Mouse (Mus musculus) C2C12 (cell line): ENCODE data around the gene Tenm2. TPM values are rescaled to one million over a fixed set of nuclear protein-coding genes. Genes with fewer than 3 reads are reported as not detected.

Experiments
- H3K27me3 ChIP-seq: one replicate; pipeline ENCODE4 v1.6.1; 2011; ENCODE audit not compliant: control insufficient read depth, insufficient read depth, insufficient read length
- H3K36me3 ChIP-seq: one replicate; pipeline ENCODE4 v1.6.1; 2011; ENCODE audit not compliant: control insufficient read depth, insufficient read depth
- H3K4me3 ChIP-seq: one replicate; pipeline ENCODE4 v1.5.1; 2011; ENCODE audit warnings: mild to moderate bottlenecking, control low read depth; ENCODE audit not compliant: poor library complexity, insufficient read depth, severe bottlenecking
- H3K79me2 ChIP-seq: one replicate; pipeline ENCODE4 v1.6.1; 2011; ENCODE audit not compliant: control insufficient read depth, insufficient read depth
- H3K79me3 ChIP-seq: one replicate; pipeline ENCODE4 v1.6.1; 2011; ENCODE audit warnings: low read depth, control low read depth
- H3ac ChIP-seq: one replicate; pipeline ENCODE3; 2011; ENCODE audit warnings: low read depth; ENCODE audit not compliant: control insufficient read depth, insufficient read length
- CEBPB ChIP-seq: IDR thresholded peaks from one replicate; pipeline ENCODE4 v1.6.1; 2011; ENCODE audit warnings: low read depth, mild to moderate bottlenecking, control low read depth, moderate library complexity
- CTCF ChIP-seq: IDR thresholded peaks from one replicate; pipeline ENCODE4 v1.5.1; 2011; ENCODE audit not compliant: control insufficient read depth, insufficient read depth, insufficient read length
- FOSL1 ChIP-seq: IDR thresholded peaks from one replicate; pipeline ENCODE4 v1.8.0; 2011; ENCODE audit warnings: mild to moderate bottlenecking, low read length; ENCODE audit not compliant: poor library complexity, insufficient read depth, severe bottlenecking
- MAX ChIP-seq: IDR thresholded peaks from one replicate; pipeline ENCODE4 v1.6.1; 2011; ENCODE audit warnings: mild to moderate bottlenecking, control low read depth
- MYOD1 ChIP-seq: IDR thresholded peaks from one replicate; pipeline ENCODE4 v1.6.1; 2011; ENCODE audit warnings: low read depth; ENCODE audit not compliant: control insufficient read depth, insufficient read length
- MYOG ChIP-seq: IDR thresholded peaks from one replicate; pipeline ENCODE4 v1.6.1; 2011; ENCODE audit not compliant: control insufficient read depth, insufficient read length; ENCODE audit errors: extremely low read depth
- USF1 ChIP-seq: IDR thresholded peaks from one replicate; pipeline ENCODE4 v1.6.1; 2011; ENCODE audit warnings: low read depth, mild to moderate bottlenecking, control low read depth, moderate library complexity
- polyA plus RNA-seq: library from polyadenylated mRNA; unstranded; fragments of >200 nt; fragmentation: generic; extraction: Trizol; gene quantifications from one replicate; pipeline ENCODE4 v1.2.1, GENCODE M21; 2012; ENCODE audit warnings: missing spikeins

Tenm2 gene
- polyA plus RNA-seq, 1 experiment: not detected

DNA sequence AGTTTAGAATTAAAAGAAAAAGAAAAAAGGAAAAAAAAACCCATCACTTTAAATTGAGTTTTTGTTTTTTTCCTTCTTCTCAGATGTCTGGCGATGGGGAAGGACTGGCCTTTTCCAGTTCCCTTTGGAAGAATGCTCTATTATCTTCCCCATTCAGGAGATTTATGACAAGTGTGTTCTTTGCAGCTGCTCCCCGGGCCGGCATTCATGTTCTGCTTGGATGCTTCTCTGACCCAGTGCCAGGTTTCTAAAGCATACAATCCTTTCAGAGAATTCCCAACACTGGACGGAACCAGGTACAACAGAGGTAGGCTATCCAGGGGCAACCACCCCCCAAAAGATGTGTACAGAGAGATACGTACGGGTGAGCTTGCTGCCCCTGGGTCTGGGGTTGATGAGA is 1132.2 kb downstream of the Tenm2 start:
- H3K4me3 ChIP-seq: no peak overlapping the region
- no peaks in the 10 kb centered on the region for H3K79me2 ChIP-seq
- no peak overlapping the region for H3ac ChIP-seq
- no peaks in the 10 kb centered on the region for H3K36me3 ChIP-seq
- no peak for TF ChIP-seq FOSL1
- TF ChIP-seq MYOD1: no peak
- TF ChIP-seq CTCF: no peak
- TF ChIP-seq MAX: no peak
- no peak for TF ChIP-seq CEBPB
- TF ChIP-seq USF1: no peak
- no peak for TF ChIP-seq MYOG
- no peaks in the 10 kb centered on the region for H3K27me3 ChIP-seq
- H3K79me3 ChIP-seq: no peaks in the 10 kb centered on the region

DNA sequence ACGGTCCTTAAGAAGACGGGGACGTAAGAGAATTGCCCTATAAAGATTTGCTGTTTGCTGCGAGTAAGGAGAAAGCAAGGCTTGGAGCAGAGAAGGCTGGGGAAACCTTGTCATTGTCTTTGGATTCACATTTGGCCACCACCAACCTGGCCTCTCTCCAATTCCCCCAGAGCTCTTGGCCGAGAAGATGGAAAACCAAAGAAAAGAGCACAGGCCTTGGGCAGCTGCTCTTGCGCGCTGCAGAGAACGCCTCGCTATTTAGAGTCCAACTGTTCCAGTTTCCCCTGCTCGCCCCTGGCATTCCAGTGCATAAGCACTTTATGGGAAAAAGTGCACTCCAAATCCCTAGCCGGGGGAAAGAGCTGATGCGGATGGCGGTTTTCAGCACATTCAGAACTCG is 1139.5 kb downstream of the Tenm2 start:
- Histone ChIP-seq H3K27me3 (no peaks in the 10 kb centered on the region), H3K79me3 (no peaks in the 10 kb centered on the region), H3K36me3 (no peaks in the 10 kb centered on the region), H3K79me2 (no peaks in the 10 kb centered on the region), H3ac (no peak overlapping the region), H3K4me3 (no peak overlapping the region)
- no peak for TF ChIP-seq USF1
- no peak for TF ChIP-seq MYOD1
- no peak for TF ChIP-seq CEBPB
- TF ChIP-seq MAX: no peak
- no peak for TF ChIP-seq FOSL1
- TF ChIP-seq CTCF: no peak
- no peak for TF ChIP-seq MYOG

DNA sequence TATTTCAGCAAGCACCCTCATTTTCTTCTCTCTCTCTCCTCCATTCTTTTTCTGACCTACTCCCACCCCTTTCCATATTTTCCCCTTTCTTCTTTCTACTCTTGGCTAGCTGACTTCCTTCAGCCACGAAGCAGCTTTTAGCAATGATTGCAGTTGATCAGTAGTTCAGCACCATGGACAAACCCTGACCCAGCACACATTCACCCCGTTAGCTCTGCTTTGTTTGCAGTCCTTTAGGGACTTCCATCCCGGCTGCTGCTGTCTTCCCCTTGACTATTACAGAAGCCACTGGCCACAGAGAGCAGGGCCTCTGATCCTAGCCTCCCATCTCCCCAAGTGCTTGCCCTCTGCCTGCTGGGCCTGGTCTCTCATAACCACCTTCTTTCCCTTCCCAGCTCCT is 1145.6 kb downstream of the Tenm2 start:
- Histone ChIP-seq H3K79me3 (no peaks in the 10 kb centered on the region), H3ac (no peak overlapping the region), H3K36me3 (no peaks in the 10 kb centered on the region), H3K79me2 (no peaks in the 10 kb centered on the region), H3K27me3 (no peaks in the 10 kb centered on the region), H3K4me3 (no peak overlapping the region)
- no peak for TF ChIP-seq FOSL1
- TF ChIP-seq USF1: no peak
- TF ChIP-seq CTCF: no peak
- no peak for TF ChIP-seq MYOD1
- TF ChIP-seq MAX: no peak
- no peak for TF ChIP-seq MYOG

DNA sequence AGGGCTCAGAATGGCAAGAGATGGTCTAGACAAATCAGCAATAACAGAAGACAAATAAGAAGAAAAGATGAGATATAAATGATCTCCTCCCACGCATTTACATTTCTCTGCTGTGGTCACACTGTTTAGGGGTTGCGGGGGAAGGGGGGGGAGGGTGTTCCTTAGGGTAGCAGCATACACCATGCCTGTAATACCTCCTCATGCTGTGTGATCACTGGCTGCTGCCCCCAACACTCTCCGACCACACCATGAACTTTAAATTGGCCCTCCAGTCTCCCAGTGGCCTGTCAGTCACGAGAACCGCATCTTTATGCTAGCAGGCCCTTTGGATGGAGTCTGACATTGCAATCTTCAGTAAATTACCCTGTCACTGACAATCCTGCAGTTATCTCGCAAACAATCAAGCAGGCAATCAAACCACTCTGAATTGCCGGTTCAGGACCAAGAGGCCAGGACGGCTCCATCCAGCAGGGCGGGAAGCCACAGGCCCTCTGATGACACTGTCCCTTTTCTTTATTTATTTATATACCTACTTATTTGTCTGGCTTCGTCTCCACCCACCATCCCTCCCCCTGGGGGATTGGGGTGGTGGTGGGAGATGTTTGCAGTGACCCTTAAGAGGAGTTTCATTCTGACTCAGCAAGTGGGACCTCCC is 1154.2 kb downstream of the Tenm2 start:
- Histone ChIP-seq H3K27me3 (no peaks in the 10 kb centered on the region), H3K79me2 (no peaks in the 10 kb centered on the region), H3K4me3 (no peak overlapping the region), H3K79me3 (no peaks in the 10 kb centered on the region), H3ac (no peak overlapping the region), H3K36me3 (no peaks in the 10 kb centered on the region)
- TF ChIP-seq USF1 (no peak), CEBPB (no peak), FOSL1 (no peak), MYOD1 (no peak), CTCF (no peak), MYOG (no peak), MAX (no peak)

DNA sequence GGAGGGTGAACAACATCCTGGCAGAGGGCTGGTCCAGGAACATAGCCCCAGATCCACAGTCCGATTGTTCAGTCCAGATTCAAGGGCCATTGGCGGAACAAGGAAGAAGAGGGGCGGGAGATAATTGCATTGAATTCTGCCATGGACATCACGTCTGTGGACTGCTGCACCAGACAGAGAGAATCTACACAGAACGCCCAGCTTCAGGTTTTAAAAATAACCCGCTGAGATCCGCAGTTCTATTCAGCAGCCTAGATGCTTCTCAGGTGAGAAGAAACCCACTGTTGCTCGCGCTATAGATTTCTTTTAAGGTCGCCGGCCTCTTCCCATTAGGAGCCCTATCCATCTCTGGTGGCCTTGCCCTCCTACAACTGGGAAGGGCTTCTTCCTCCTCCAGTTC is 1155.0 kb downstream of the Tenm2 start:
- no peak overlapping the region for H3ac ChIP-seq
- no peaks in the 10 kb centered on the region for H3K79me3 ChIP-seq
- no peak overlapping the region for H3K4me3 ChIP-seq
- H3K79me2 ChIP-seq: no peaks in the 10 kb centered on the region
- TF ChIP-seq MYOD1: no peak
- TF ChIP-seq CEBPB: no peak
- no peak for TF ChIP-seq CTCF
- no peak for TF ChIP-seq FOSL1
- TF ChIP-seq USF1: no peak
- TF ChIP-seq MAX: no peak
- no peak for TF ChIP-seq MYOG
- no peaks in the 10 kb centered on the region for H3K36me3 ChIP-seq
- no peaks in the 10 kb centered on the region for H3K27me3 ChIP-seq

DNA sequence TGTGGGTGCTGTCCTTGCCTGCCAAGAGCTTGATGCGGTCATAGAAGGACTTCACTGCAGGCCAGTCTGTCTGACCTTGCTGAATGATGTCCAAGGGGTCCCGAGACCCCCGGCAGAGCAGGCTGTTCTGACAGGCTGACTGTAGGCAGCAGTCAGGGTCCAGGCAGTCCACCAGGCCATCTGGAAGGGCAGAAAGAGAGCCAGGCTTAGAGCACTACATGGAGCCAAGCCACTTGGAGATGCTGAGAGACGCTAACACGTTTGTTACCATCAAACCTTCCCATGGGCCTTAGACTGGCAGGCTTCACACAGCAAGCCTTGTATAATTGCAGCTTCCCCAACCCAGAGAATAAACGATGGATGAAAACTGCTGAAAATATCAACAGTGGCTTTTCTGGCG is 1157.4 kb downstream of the Tenm2 start:
- no peaks in the 10 kb centered on the region for H3K27me3 ChIP-seq
- TF ChIP-seq CTCF (no peak), CEBPB (no peak), MYOG (no peak), MYOD1 (no peak), MAX (no peak), FOSL1 (no peak), USF1 (no peak)

More for the DNA sequence above, 1157.4 kb downstream of the Tenm2 start:
- Histone ChIP-seq H3ac (no peak overlapping the region), H3K79me2 (no peaks in the 10 kb centered on the region), H3K36me3 (no peaks in the 10 kb centered on the region), H3K79me3 (no peaks in the 10 kb centered on the region), H3K4me3 (no peak overlapping the region)
